Mouse (Mus musculus) myocyte (in vitro differentiated cells): ENCODE data around the gene Traf3ip2. TPM values are rescaled to one million over a fixed set of nuclear protein-coding genes. Genes with fewer than 3 reads are reported as not detected.

Source experiments
- H3K27me3 ChIP-seq: one replicate; pipeline ENCODE4 v1.6.1; 2011; ENCODE audit not compliant: control insufficient read depth, insufficient read depth, insufficient read length
- H3K36me3 ChIP-seq: one replicate; pipeline ENCODE4 v1.6.1; 2011; ENCODE audit not compliant: control insufficient read depth, insufficient read depth
- H3K4me2 ChIP-seq: one replicate; pipeline ENCODE4 v1.6.1; 2011; ENCODE audit warnings: low read depth, control low read depth
- H3K4me3 ChIP-seq: one replicate; pipeline ENCODE4 v1.5.1; 2011; ENCODE audit warnings: mild to moderate bottlenecking, control low read depth, moderate library complexity
- H3K79me2 ChIP-seq: one replicate; pipeline ENCODE4 v1.6.1; 2011; ENCODE audit not compliant: control insufficient read depth, insufficient read depth
- H3ac ChIP-seq: one replicate; pipeline ENCODE4 v1.6.1; 2011; ENCODE audit not compliant: control insufficient read depth, insufficient read length
- CEBPB ChIP-seq: IDR thresholded peaks from 2 replicates; pipeline ENCODE4 v1.6.1; 2011; ENCODE audit warnings: mild to moderate bottlenecking, moderate library complexity; ENCODE audit not compliant: poor library complexity, insufficient read depth, severe bottlenecking
- E2F4 ChIP-seq: IDR thresholded peaks from one replicate; pipeline ENCODE4 v1.6.1; 2011; ENCODE audit warnings: mild to moderate bottlenecking, control low read depth, moderate library complexity; ENCODE audit not compliant: insufficient read depth
- MAX ChIP-seq: IDR thresholded peaks from one replicate; pipeline ENCODE4 v1.6.1; 2011; ENCODE audit warnings: low read depth, mild to moderate bottlenecking, control low read depth
- MYOD1 ChIP-seq, 3 experiments: IDR thresholded peaks; one replicate each; pipeline ENCODE4 v1.6.1; 2011; ENCODE audit warnings: control low read depth in 2 of 3, low read depth in 2 of 3, mild to moderate bottlenecking in 2 of 3, moderate library complexity in 1 of 3; ENCODE audit not compliant: insufficient read length in 2 of 3, control insufficient read depth in 1 of 3
- MYOG ChIP-seq, 3 experiments: IDR thresholded peaks; one replicate each; pipeline ENCODE4 v1.6.1; 2011; ENCODE audit warnings: control low read depth in 2 of 3, low read depth in 2 of 3, mild to moderate bottlenecking in 2 of 3; ENCODE audit not compliant: insufficient read length in 2 of 3, control insufficient read depth in 1 of 3, insufficient read depth in 1 of 3
- POLR2A ChIP-seq: IDR thresholded peaks from one replicate; pipeline ENCODE4 v1.6.1; 2011; ENCODE audit warnings: low read depth, mild to moderate bottlenecking, control low read depth, moderate library complexity; ENCODE audit not compliant: insufficient read length
- POLR2AphosphoS2 ChIP-seq: IDR thresholded peaks from one replicate; pipeline ENCODE4 v1.6.1; 2011; ENCODE audit warnings: low read depth, control low read depth; ENCODE audit not compliant: insufficient read length
- REST ChIP-seq: IDR thresholded peaks from one replicate; pipeline ENCODE4 v1.6.1; 2011; ENCODE audit warnings: mild to moderate bottlenecking, control low read depth, moderate library complexity; ENCODE audit not compliant: insufficient read depth, insufficient read length
- SRF ChIP-seq: IDR thresholded peaks from one replicate; pipeline ENCODE4 v1.6.1; 2011; ENCODE audit warnings: low read depth; ENCODE audit not compliant: control insufficient read depth, insufficient read length
- TCF12 ChIP-seq: IDR thresholded peaks from one replicate; pipeline ENCODE4 v1.6.1; 2011; ENCODE audit warnings: mild to moderate bottlenecking, control low read depth; ENCODE audit not compliant: poor library complexity, insufficient read depth, severe bottlenecking
- TCF3 ChIP-seq: IDR thresholded peaks from one replicate; pipeline ENCODE4 v1.6.1; 2011; ENCODE audit warnings: low read depth, control low read depth; ENCODE audit not compliant: insufficient read length
- USF1 ChIP-seq: IDR thresholded peaks from one replicate; pipeline ENCODE4 v1.6.1; 2011; ENCODE audit warnings: low read depth, mild to moderate bottlenecking, control low read depth, moderate library complexity
- polyA plus RNA-seq: library from polyadenylated mRNA; unstranded; fragments of >200 nt; fragmentation: generic; extraction: Trizol; gene quantifications from one replicate; pipeline ENCODE4 v1.2.1, GENCODE M21; 2012; ENCODE audit warnings: missing spikeins

The Traf3ip2 gene
- polyA plus RNA-seq, 1 experiment: 4.2 TPM

- Histone ChIP-seq H3ac (no peak overlapping the region), H3K79me2 (no peaks in the 10 kb centered on the region), H3K4me3 (no peak overlapping the region), H3K4me2 (peak overlapping the region; percentile 75), H3K27me3 (no peaks in the 10 kb centered on the region), H3K36me3 (no peaks in the 10 kb centered on the region)
- TF ChIP-seq CEBPB (no peak), TCF3 (no peak), TCF12 (no peak), MYOG (IDR thresholded peaks at IDR 0.05; ENCODE audit: control insufficient read depth in 1 of 3, insufficient read depth in 1 of 3, insufficient read length in 2 of 3, low read depth in 2 of 3) (no peak)
Observed at GRCm38 (mm10) chr10:39615531-39616229, 2.9 kb downstream of the Traf3ip2 start.

- TF ChIP-seq CEBPB (no peak), REST (no peak), TCF3 (no peak)
- H3ac ChIP-seq: no peak overlapping the region
- no peak overlapping the region for H3K4me3 ChIP-seq
- H3K36me3 ChIP-seq: no peaks in the 10 kb centered on the region
- no peak overlapping the region for H3K4me2 ChIP-seq
- H3K79me2 ChIP-seq: no peaks in the 10 kb centered on the region
- H3K27me3 ChIP-seq: no peaks in the 10 kb centered on the region
Observed at GRCm38 (mm10) chr10:39616230-39616590, 3.5 kb downstream of the Traf3ip2 start.

- no peak overlapping the region for H3K4me3 ChIP-seq
- no peak overlapping the region for H3ac ChIP-seq
- no peak for TF ChIP-seq POLR2AphosphoS2
- no peak for TF ChIP-seq TCF12
- TF ChIP-seq CEBPB: no peak
- TF ChIP-seq POLR2A: no peak
- no peak for TF ChIP-seq E2F4
- no peak for TF ChIP-seq MYOD1 (IDR thresholded peaks at IDR 0.05; ENCODE audit: control insufficient read depth in 1 of 3, insufficient read length in 2 of 3, low read depth in 2 of 3)
- no peak for TF ChIP-seq SRF
- TF ChIP-seq MYOG (IDR thresholded peaks at IDR 0.05; ENCODE audit: control insufficient read depth in 1 of 3, insufficient read depth in 1 of 3, insufficient read length in 2 of 3, low read depth in 2 of 3): no peak
- TF ChIP-seq USF1: no peak
- TF ChIP-seq REST: no peak
- no peak for TF ChIP-seq TCF3
- TF ChIP-seq MAX: no peak
- H3K36me3 ChIP-seq: no peaks in the 10 kb centered on the region
- no peaks in the 10 kb centered on the region for H3K27me3 ChIP-seq
- H3K4me2 ChIP-seq: no peak overlapping the region
- no peaks in the 10 kb centered on the region for H3K79me2 ChIP-seq
Observed at GRCm38 (mm10) chr10:39616626-39617025, 3.9 kb downstream of the Traf3ip2 start.

GRCm38 (mm10) chr10:39618431-39618830 lies 5.7 kb downstream of the Traf3ip2 start:
- Histone ChIP-seq H3K27me3 (no peaks in the 10 kb centered on the region), H3K4me3 (no peak overlapping the region), H3K4me2 (no peak overlapping the region), H3K36me3 (no peaks in the 10 kb centered on the region), H3K79me2 (no peaks in the 10 kb centered on the region), H3ac (no peak overlapping the region)
- TF ChIP-seq TCF3 (no peak), CEBPB (no peak), MAX (no peak), POLR2AphosphoS2 (no peak), MYOD1 (IDR thresholded peaks at IDR 0.05; ENCODE audit: control insufficient read depth in 1 of 3, insufficient read length in 2 of 3, low read depth in 2 of 3) (no peak), E2F4 (no peak), REST (no peak), MYOG (IDR thresholded peaks at IDR 0.05; ENCODE audit: control insufficient read depth in 1 of 3, insufficient read depth in 1 of 3, insufficient read length in 2 of 3, low read depth in 2 of 3) (no peak), USF1 (no peak), TCF12 (no peak), POLR2A (no peak), SRF (no peak)

GRCm38 (mm10) chr10:39620626-39621025 lies 7.9 kb downstream of the Traf3ip2 start:
- Histone ChIP-seq H3K4me2 (no peak overlapping the region), H3K36me3 (no peaks in the 10 kb centered on the region), H3K79me2 (no peaks in the 10 kb centered on the region), H3K4me3 (no peak overlapping the region), H3ac (no peak overlapping the region), H3K27me3 (no peaks in the 10 kb centered on the region)
- TF ChIP-seq POLR2A: no peak
- no peak for TF ChIP-seq POLR2AphosphoS2
- no peak for TF ChIP-seq TCF3
- TF ChIP-seq REST: no peak
